Mouse (Mus musculus): ENCODE measurements at regions not wholly inside any gene's neighbourhood (a gene's known extent, or its start where the extent isn't known, plus 50 kb on each side); places are given as distances from the start of the nearest gene placed in this dataset.

GRCm38 (mm10) chr12:9401956-9402355 is 168.0 kb upstream of the Osr1 start:
- Histone ChIP-seq H3K79me2 (replicated peaks; ENCODE audit: control insufficient read depth, extremely low read depth, insufficient read depth, poor library complexity, severe bottlenecking) (no peaks in the 10 kb centered on the region), H3K9ac (ENCODE audit: insufficient read depth, low read depth) (no peak overlapping the region), H3K4me2 (ENCODE audit: insufficient read depth, low read depth, poor library complexity, severe bottlenecking) (no peak overlapping the region), H3K36me3 (replicated peaks in 1 of 2; ENCODE audit: control insufficient read depth in 1 of 2, insufficient read depth in 1 of 2, low read length in 1 of 2) (no peaks in the 10 kb centered on the region), H3K4me1 (ENCODE audit: control insufficient read depth in 1 of 2, insufficient read depth in 2 of 2) (no peaks in the 10 kb centered on the region), H3K27ac (ENCODE audit: insufficient read depth, low read depth) (no peak overlapping the region), H3K27me3 (replicated peaks) (no peaks in the 10 kb centered on the region), H3K9me3 (replicated peaks; ENCODE audit: low read length) (no peaks in the 10 kb centered on the region), H3K4me3 (replicated peaks in 1 of 3; ENCODE audit: low read depth in 2 of 3, low read length in 2 of 3, poor library complexity in 1 of 3) (no peak overlapping the region)
- TF ChIP-seq ZMIZ1 (IDR thresholded peaks at IDR 0.05; ENCODE audit: low read depth, low read length): no peak
- no peak for TF ChIP-seq JUND (conservative IDR thresholded peaks at IDR 0.05; ENCODE audit: low read depth, low read length)
- TF ChIP-seq SMC3 (IDR thresholded peaks at IDR 0.05; ENCODE audit: low read depth, low read length): no peak
- TF ChIP-seq GABPA (IDR thresholded peaks at IDR 0.05; ENCODE audit: insufficient replicate concordance, low read depth, low read length): no peak
- TF ChIP-seq MXI1 (IDR thresholded peaks at IDR 0.05; ENCODE audit: low read depth, low read length): no peak
- TF ChIP-seq BHLHE40 (IDR thresholded peaks at IDR 0.05; ENCODE audit: low read depth, low read length): no peak
- no peak for TF ChIP-seq MAFK (IDR thresholded peaks at IDR 0.05; ENCODE audit: insufficient replicate concordance, low read length)
- TF ChIP-seq POLR2A (IDR thresholded peaks at IDR 0.05; ENCODE audit: low read depth, low read length): no peak
- TF ChIP-seq ZKSCAN1 (IDR thresholded peaks at IDR 0.05; ENCODE audit: borderline replicate concordance, low read depth, low read length): no peak
- no peak for TF ChIP-seq MEF2A (IDR thresholded peaks at IDR 0.05; ENCODE audit: borderline replicate concordance, low read depth, low read length)
- TF ChIP-seq USF1 (IDR thresholded peaks at IDR 0.05; ENCODE audit: low read depth, low read length): no peak
- TF ChIP-seq TBP (conservative IDR thresholded peaks at IDR 0.05; ENCODE audit: low read depth, low read length): no peak
- TF ChIP-seq TCF12 (IDR thresholded peaks at IDR 0.05; ENCODE audit: low read depth, low read length): no peak
- in situ Hi-C loops (cut with MboI; ENCODE audit: low pct_ligation_motif_present, low pct_unique_long_range_greater_than_20kb, low sequenced_read_pairs): no loop called here
- DNase-seq (ENCODE audit: extremely low read depth): no peak
- dilution Hi-C loops (cut with MboI; ENCODE audit: extremely low pct_ligation_motif_present, extremely low pct_unique_long_range_greater_than_20kb, low sequenced_read_pairs): no loop called here

GRCm38 (mm10) chr12:9404981-9405380 is 164.9 kb upstream of the Osr1 start:
- no peaks in the 10 kb centered on the region for H3K36me3 ChIP-seq (replicated peaks in 1 of 2; ENCODE audit: control insufficient read depth in 1 of 2, insufficient read depth in 1 of 2, low read length in 1 of 2)
- H3K9me3 ChIP-seq (replicated peaks; ENCODE audit: low read length): no peaks in the 10 kb centered on the region
- DNase-seq (ENCODE audit: extremely low read depth): no peak
- no peaks in the 10 kb centered on the region for H3K79me2 ChIP-seq (replicated peaks; ENCODE audit: control insufficient read depth, extremely low read depth, insufficient read depth, poor library complexity, severe bottlenecking)
- H3K9ac ChIP-seq (ENCODE audit: insufficient read depth, low read depth): no peak overlapping the region
- no peaks in the 10 kb centered on the region for H3K27me3 ChIP-seq (replicated peaks)
- dilution Hi-C loops (cut with MboI; ENCODE audit: extremely low pct_ligation_motif_present, extremely low pct_unique_long_range_greater_than_20kb, low sequenced_read_pairs) (no loop called here), in situ Hi-C loops (cut with MboI; ENCODE audit: low pct_ligation_motif_present, low pct_unique_long_range_greater_than_20kb, low sequenced_read_pairs) (no loop called here)
- no peaks in the 10 kb centered on the region for H3K4me1 ChIP-seq (ENCODE audit: control insufficient read depth in 1 of 2, insufficient read depth in 2 of 2)
- H3K27ac ChIP-seq (ENCODE audit: insufficient read depth, low read depth): no peak overlapping the region
- H3K4me2 ChIP-seq (ENCODE audit: insufficient read depth, low read depth, poor library complexity, severe bottlenecking): no peak overlapping the region
- no peak for TF ChIP-seq MAFK (IDR thresholded peaks at IDR 0.05; ENCODE audit: insufficient replicate concordance, low read length)
- H3K4me3 ChIP-seq (replicated peaks in 1 of 3; ENCODE audit: low read depth in 2 of 3, low read length in 2 of 3, poor library complexity in 1 of 3): no peak overlapping the region

- H3K79me2 ChIP-seq (replicated peaks; ENCODE audit: control insufficient read depth, extremely low read depth, insufficient read depth, poor library complexity, severe bottlenecking): no peaks in the 10 kb centered on the region
- in situ Hi-C loops (cut with MboI; ENCODE audit: low pct_ligation_motif_present, low pct_unique_long_range_greater_than_20kb, low sequenced_read_pairs): no loop called here
- no peak overlapping the region for H3K4me3 ChIP-seq (replicated peaks in 1 of 3; ENCODE audit: low read depth in 2 of 3, low read length in 2 of 3, poor library complexity in 1 of 3)
- TF ChIP-seq UBTF (IDR thresholded peaks at IDR 0.05; ENCODE audit: low read depth, low read length): no peak
- no peak for TF ChIP-seq NELFE (IDR thresholded peaks at IDR 0.05; ENCODE audit: low read depth, low read length)
- TF ChIP-seq PAX5 (IDR thresholded peaks at IDR 0.05; ENCODE audit: low read length): no peak
- TF ChIP-seq ETS1 (conservative IDR thresholded peaks at IDR 0.05; ENCODE audit: low read depth, low read length): no peak
- TF ChIP-seq MAX (IDR thresholded peaks at IDR 0.05; ENCODE audit: low read length): no peak
- TF ChIP-seq RCOR1 (conservative IDR thresholded peaks at IDR 0.05; ENCODE audit: low read depth, low read length): no peak
- no peak for TF ChIP-seq POLR2AphosphoS2 (IDR thresholded peaks at IDR 0.05; ENCODE audit: low read depth, low read length)
- TF ChIP-seq SIN3A (IDR thresholded peaks at IDR 0.05; ENCODE audit: low read length): no peak
- TF ChIP-seq ZMIZ1 (IDR thresholded peaks at IDR 0.05; ENCODE audit: low read depth, low read length): no peak
- no peak for TF ChIP-seq JUND (conservative IDR thresholded peaks at IDR 0.05; ENCODE audit: low read depth, low read length)
- TF ChIP-seq SMC3 (IDR thresholded peaks at IDR 0.05; ENCODE audit: low read depth, low read length): no peak
- TF ChIP-seq MXI1 (IDR thresholded peaks at IDR 0.05; ENCODE audit: low read depth, low read length): no peak
- no peak for TF ChIP-seq MAFK (IDR thresholded peaks at IDR 0.05; ENCODE audit: insufficient replicate concordance, low read length)
- TF ChIP-seq CTCF (conservative IDR thresholded peaks at IDR 0.05 in 1 of 2, IDR thresholded peaks at IDR 0.05 in 1 of 2; ENCODE audit: low read depth in 2 of 2, low read length in 2 of 2): no peak
- no peak for TF ChIP-seq BHLHE40 (IDR thresholded peaks at IDR 0.05; ENCODE audit: low read depth, low read length)
- no peak for TF ChIP-seq MEF2A (IDR thresholded peaks at IDR 0.05; ENCODE audit: borderline replicate concordance, low read depth, low read length)
- H3K9ac ChIP-seq (ENCODE audit: insufficient read depth, low read depth): no peak overlapping the region
- no peaks in the 10 kb centered on the region for H3K27me3 ChIP-seq (replicated peaks)
- H3K4me2 ChIP-seq (ENCODE audit: insufficient read depth, low read depth, poor library complexity, severe bottlenecking): no peak overlapping the region
- no peaks in the 10 kb centered on the region for H3K4me1 ChIP-seq (ENCODE audit: control insufficient read depth in 1 of 2, insufficient read depth in 2 of 2)
- no peak overlapping the region for H3K27ac ChIP-seq (ENCODE audit: insufficient read depth, low read depth)
- no peak for DNase-seq (ENCODE audit: extremely low read depth)
- dilution Hi-C loops (cut with MboI; ENCODE audit: extremely low pct_ligation_motif_present, extremely low pct_unique_long_range_greater_than_20kb, low sequenced_read_pairs): no loop called here
- no peaks in the 10 kb centered on the region for H3K9me3 ChIP-seq (replicated peaks; ENCODE audit: low read length)
- no peaks in the 10 kb centered on the region for H3K36me3 ChIP-seq (replicated peaks in 1 of 2; ENCODE audit: control insufficient read depth in 1 of 2, insufficient read depth in 1 of 2, low read length in 1 of 2)
Measured at GRCm38 (mm10) chr12:9419311-9419710, 150.6 kb upstream of the Osr1 start.
